Mouse (Mus musculus) c-Kit-positive CD71-negative TER-119-negative erythroid progenitor cells, embryonic 14.5 days (primary cell): ENCODE measurements around the gene Ankrd13a.

Experiments
- DNase-seq: peaks from one replicate; pipeline ENCODE4 v3.0.0-alpha.2; 2013; ENCODE audit warnings: low read depth

The Ankrd13a gene

DNA sequence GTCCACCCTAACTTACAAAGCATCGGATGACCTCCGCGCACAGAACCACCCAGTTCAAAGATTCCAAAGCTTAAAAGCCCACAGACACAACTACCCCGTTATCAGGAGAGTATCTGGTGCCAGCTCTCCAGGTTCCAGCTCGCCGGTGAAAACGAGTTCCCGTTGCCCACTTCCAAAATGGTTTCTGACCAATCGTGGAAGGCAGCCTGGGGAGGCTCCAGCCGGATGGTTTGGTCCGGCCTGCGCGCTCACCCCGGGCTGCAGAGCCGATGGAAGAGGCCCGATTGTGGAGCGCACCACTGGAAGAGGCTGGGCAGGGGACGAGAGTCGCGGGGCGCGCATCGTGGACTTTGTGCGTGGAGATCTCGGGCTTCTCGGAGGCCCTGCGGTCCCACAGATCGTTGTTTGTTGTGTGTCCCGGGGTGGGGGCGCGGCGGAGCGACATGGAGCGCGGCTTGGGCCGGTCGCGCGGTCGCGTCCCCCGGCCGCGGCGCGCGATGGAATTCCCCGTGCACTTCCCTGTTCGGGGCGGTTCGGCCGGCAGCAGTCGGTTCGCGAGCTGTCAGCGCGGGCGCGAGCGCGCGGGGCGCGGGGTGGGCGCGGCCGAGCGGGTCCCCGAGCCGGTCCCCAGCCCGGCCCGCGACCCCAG is at the start of gene Ankrd13a:
TSS of gene Ankrd13a (plus strand) at position 275 of the 649 bp plus-strand sequence.
- DNase-seq = peak; percentile 81

DNA sequence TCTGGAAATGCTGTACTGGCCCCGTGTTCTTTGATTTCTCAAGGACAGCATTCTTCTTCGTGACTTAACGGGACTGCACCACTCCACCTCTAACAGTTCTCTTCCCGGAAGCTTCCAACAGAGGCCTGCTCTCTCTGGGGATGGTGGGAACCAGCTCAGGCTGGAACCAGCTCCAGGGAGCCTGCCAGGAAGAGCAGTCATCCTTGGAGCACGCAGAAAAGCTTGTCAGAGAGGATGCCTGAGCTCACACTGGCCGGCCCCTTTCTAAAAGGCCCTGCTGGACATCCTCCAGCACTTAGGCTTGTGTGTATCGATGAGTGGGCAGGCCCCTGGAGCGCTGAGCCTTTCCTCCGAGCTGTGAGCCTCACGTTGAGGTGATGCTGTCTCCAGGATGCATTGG is 46.3 kb upstream of the Ankrd13a start:
- no peak for DNase-seq

DNA sequence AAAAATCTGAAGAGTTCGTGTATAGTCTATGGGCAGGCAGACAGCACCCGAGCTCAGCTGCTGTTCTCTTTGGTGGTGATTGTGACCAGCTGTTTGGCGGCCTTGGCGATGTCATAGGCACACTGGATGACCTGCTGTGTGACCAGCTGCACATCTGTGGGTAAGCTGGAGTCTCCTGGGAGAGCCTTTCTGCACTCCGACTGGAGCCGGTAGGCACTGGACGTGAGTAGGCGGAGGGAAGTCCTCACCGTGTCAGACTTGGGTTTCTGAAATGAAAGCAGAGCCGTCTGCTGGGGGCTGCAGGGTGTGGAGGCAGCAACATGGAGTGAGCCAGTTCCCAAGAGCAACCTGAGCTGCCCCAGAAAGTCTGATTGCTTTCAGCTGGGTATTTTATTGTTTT is 44.3 kb upstream of the Ankrd13a start:
- no peak for DNase-seq

DNA sequence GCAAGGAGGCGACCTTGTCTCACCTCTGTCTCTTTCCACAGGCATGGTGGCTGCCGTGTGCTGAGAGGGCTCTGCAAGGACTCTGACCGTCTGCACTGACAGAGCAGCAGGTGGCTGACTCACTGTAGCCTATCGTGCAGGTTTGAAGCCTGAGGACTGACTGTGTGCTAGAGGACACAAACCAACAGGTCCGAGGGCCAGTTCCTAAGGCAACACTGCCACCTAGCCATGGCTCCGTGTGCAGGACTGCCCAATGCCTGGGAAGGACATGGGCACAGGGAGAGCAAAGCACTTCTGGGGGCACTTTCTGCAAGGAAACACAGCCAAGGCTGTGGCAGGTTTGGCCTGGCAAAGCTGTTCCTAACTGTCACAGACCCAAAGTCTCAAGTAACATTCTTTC is 43.0 kb upstream of the Ankrd13a start:
- no peak for DNase-seq

DNA sequence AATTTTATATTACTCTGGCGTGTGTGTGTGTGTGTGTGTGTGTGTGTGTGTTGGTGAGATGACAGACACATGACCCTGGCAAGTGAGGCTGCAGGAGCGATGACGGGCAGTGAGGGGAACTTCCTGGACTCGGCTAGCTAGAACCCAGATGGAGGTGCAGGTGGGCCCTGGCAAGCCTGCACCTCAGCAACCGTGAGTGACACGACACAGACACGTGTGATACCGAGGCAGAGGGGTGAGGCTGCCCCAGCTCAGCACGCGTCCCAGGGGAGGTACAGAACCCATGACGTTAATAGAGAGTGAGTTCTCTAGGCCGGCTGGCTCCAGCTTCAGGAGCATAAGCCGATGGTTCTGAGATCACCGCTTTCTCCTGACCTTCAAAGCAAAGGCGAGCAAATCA is 42.5 kb upstream of the Ankrd13a start:
- DNase-seq = no peak

DNA sequence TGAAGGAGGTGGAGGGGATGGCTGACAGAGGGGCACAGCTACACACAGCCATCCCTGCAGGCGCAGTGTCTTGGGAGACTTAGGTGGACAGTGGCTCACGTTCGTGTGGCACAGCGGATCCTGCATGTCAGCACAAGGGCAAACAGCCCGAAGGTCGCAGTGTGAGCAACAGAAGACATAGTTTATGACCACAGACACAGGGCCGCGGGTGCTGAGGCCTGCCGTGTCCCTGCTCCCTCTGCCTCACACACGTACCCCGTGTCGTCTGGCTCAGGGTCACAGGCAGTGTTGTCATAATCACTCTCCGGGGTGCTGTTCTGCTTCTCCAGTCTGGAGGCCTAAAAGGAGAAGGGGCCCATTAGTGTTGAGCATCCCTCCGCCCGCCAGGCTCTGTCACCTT is 40.9 kb upstream of the Ankrd13a start:
- DNase-seq = no peak

DNA sequence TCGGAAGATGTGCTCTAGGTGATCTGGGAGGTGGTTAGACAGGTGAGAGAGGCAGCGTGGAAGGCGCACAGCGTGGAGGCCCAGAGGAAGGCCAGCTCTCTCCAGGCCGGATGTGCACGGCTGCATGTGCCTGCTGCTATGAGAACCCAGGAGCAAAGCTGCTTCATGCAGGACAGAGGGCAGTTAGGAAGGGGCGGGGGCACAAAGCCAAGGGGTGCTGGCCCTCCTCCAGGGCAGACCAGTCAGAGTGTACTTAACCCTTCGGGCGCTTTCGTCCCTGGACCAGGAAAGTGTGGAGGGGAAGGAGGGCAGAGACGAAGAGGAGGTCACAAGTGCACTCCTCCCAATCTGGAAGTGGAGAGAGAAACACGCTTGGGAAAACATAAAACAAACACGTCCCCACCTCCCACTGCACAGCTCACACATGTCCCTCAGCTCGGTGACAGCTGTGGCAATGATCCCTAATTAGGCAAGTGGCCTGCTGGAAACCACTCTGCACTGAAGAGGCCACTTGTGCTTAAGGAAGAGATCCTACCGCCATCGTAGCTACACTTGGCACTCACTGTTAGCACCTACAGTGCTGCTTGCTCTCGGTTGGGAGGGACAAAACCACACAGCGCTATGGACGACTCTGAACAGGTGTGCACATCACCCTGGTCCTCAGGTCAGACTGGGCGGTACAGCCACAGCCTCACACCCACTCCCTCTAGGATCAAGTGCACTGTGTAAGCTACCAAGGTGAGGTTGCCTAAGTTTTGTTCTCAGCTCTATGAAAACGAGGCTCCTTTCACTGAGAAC is 37.2 kb upstream of the Ankrd13a start:
- no peak for DNase-seq

DNA sequence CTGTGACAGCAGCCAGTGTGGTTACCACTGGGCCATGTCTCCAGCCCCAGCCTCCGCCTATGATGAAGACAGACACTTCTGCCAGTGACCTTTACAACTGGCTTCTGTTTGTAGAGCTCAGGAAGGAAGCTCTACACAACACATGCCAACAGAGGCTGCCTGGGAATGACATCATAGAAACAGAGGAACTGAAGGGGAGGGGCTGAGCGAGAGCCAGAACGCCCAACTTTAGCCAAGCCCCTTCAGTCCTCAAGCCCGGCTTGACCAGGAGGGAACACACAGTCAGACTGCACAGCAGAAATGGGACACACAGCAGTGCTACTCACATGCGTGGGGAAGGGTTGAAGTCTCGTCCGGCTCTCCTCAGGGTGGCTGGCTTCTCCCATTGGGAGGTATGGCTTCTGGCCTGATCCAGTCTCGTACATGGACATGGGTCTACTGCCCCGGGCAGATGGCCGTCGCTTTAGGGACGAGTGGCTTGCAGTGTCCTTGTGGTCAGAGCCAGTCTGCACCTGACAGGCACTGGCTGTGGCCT is 35.7 kb upstream of the Ankrd13a start:
- DNase-seq = no peak

DNA sequence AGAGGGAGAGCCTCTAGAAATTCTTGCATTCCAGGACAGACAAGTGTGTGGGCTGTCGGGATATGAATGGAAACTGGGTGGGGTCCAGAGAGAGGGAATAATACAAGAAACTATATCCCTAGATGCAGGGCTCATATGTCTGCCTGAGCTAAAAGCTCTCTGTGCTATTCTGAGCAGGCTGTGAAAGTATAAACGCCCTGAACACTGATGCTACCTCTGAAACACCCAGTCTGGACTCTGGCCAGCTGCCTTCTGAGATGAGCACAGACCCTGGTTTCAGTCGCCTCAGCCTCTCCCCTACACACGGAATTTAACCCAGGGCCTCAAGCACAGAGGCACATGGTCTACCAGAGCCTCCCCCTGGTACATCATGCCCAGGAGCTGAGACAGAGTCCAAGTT is 33.9 kb upstream of the Ankrd13a start:
- DNase-seq = no peak

DNA sequence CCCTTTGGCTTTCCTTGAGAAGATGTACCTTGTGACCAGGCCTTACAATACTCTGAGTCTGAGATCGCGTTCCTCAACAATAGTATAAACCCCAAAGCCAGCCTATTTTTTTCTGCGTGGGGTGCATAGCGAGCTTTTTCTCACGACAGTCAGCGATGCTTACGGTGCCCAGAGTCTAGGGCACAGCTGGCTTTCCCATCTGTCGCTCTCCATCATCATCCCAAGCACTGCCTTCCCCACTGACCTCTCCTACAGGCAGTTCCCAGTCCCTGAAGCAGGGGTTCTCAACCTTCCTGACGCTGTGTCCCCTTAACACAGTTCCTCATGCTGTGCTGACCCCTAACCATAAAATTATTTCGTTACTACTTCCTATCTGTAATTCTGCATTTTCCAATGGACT is 31.9 kb upstream of the Ankrd13a start:
- DNase-seq = no peak

DNA sequence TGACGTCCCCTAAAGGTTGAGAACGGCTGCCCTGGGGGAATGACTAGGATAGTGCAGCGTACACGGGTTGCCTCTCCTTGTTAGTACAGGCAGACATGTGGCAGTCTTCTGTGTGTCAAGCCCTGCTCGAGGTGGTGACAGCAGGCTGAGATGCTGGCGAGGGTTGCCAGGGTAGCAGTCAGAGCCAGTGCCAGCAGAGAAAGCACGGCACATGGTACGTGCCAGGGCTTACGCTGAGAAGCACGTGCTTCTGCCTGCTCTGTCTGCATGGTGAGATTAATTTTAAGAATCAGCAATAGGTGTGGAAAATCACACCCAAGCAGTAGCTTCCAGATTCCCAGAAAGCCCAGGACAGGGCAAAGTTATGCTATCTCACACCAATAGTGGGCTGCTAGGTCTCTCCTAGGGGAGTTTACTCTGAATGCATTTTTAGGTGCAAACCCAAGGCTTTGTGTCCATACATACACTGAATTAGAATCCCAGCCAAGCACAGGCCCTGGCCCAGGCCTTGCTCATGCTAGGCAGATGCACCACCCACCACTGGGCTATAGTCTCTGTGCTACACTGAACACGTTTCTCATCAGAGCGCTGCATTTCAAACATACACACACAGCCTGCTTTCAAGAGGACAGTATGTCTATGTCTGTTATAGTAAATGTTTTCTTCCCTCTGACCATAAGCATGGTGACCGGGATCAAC is 31.3 kb upstream of the Ankrd13a start:
- DNase-seq = no peak

DNA sequence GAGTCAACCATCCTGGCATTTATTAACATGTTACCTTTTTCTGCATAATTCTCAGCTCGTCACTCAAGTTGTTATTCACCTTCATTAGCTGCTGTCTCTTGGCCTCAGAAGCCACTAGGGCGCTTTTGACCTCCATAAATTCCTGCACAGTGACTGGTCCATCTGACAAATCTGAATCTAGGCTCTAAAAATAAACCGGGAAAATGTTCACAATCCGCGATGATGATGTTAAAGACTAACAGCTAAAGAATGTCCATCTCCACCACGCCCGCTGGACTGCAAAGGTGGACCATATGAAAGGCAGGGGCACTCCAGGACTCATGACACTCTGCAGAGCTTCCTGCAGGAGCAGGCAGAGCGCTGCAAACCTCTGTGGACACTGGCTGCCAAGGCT is 30.8 kb upstream of the Ankrd13a start:
- no peak for DNase-seq

DNA sequence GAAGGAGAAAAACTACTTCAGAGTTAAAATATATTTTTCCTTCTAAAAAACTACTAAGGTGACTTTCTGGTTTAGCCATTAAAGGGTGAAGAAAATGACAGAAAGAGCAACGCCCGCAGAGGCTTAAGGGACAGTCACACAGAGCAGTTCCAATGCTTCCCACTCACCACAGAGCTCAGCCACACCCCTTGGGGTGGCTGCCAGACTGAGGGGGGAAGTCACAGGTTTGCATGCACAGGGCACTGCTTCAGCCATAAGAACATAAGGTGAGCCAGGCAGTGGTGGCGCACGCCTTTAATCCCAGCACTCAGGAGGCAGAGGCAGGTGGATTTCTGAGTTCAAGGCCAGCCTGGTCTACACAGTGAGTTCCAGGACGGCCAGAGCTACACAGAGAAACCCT is 28.9 kb upstream of the Ankrd13a start:
- no peak for DNase-seq

DNA sequence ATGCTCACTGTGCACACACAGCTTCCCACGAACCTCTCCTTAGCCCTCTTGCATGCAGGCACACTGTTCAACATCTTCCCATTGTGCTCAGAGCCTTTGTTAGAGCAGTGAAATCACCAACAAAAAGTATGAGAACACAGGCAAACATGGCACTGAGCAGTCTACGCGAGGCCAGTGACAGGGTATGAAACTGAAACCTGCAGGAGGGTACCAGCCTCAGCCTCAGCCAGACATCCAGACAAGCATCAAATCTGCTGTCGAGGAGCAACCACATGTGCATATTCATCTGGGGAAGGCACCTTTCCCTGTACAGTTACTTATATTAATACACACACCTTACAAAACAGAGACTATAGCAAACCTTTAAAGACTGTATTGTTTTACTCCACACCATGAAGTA is 27.6 kb upstream of the Ankrd13a start:
- DNase-seq = no peak

DNA sequence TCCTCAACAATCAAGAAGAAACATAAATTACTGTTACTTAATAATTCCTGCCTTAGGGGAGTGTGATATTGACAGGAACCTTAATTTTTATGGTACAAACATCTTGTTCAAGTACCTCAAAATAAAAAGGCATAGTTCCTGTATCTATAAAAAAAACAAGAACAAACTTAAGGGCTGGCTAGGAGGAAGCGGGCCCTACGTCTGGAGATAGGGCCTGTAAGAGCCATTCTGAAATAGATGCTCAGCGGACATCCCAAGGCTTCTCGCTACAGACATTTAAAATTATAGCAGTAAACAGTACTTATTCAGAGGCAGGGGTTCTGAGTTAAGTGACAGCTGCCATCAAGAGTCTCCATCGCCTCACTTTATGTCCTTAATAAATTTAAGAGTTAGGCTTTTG is 27.0 kb upstream of the Ankrd13a start:
- no peak for DNase-seq

DNA sequence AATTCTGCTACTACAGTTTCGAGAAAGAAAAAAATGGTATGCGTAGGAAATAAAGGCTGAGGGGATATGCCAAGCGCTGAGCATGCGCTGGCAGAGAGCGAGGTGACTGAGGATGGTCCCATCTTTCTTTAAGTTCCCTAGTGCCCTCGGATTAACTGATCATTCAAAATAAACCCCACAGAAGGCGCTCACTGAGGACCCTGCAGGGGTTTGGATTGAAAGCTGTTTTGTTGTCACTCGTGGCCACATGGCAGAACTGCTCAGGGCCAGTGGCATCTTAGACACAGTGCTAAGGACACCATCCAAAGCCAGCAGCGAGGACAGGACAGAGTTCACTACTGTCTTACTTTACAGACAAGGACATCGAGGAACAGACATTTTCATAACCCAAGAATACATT is 24.2 kb upstream of the Ankrd13a start:
- no peak for DNase-seq

DNA sequence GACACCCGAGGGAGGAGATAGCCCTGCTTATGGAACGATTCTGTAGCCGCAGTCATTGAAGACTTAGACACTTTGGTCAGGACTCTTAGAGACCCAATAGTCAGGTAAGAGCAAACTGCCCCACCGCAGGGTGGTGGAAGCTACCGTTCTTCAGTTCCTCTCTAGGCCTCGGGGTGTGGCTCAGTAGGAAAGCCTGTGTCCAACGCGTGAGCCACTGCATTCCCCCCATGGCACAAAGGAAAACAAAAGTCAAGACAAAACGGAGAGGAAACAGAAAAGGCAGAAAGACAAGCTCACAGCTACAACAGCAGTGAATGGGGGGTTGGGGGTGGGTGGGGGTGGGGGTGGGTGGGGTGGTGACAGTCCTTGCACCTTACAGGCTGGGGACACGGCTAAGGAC is 22.1 kb upstream of the Ankrd13a start:
- DNase-seq = no peak

DNA sequence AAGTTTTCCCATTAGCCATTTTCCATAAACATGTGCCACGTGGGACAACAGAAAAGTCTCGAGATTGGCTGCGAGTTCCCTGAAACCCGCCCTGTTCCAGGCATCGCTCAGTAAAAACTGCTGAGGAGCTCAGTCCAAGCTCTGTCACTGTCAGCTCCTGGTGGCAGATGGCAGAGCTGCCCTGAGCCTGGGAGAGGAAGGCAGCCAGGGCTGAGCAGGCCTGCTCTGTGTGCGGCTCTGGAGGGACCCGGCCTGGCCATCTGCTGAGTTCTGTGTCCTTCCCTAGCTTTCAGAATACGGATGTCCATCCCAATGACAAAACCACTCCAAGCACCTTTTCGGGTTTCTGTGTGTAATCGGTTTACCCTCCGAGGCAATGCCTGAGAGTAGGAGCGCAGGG is 21.1 kb upstream of the Ankrd13a start:
- no peak for DNase-seq

DNA sequence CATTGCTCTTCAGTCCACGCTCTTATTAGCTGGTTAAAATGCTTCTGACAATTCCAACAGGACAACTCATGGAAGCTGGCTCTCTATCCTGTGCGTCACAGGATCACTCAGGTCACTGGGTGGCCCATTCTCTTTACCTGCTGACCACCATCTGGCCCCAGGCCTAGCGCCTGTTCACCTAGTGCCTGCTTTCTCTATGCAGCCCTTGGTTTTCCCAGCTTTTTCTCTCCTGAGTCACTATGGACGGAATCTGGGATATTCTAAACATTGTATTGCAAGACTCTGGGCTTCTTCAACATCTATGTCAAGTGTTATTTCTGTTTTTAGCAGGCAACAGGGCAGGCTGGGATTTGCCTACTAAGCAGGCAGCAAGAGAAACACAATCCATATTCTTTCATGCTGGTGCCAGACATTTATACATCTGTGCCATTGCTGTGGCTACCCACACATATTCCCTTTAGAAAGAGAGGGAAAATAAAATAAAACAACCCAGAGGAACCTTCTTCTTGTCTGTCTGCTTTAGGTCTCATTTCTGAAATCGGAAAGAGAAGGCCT is 14.9 kb upstream of the Ankrd13a start:
- DNase-seq = no peak

DNA sequence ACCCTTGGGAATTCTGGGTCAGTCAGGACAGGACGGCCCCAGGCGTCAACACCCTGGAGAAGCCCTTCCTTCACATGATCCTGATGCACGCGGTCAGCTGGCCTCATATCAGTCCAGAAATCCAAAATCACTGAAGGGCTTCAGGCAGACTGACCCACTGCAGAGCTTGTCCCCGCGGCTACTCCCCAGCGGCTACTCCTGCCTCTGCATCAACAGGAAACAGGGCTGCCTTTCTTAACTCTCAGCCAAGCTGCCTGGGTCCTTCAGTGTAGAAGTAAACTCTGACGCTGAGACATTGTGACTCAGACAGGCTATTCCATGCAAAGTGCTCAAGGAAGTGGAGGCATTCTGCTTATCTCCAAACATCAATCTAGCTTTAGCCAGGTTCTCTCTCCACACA is 12.5 kb upstream of the Ankrd13a start:
- DNase-seq = no peak

DNA sequence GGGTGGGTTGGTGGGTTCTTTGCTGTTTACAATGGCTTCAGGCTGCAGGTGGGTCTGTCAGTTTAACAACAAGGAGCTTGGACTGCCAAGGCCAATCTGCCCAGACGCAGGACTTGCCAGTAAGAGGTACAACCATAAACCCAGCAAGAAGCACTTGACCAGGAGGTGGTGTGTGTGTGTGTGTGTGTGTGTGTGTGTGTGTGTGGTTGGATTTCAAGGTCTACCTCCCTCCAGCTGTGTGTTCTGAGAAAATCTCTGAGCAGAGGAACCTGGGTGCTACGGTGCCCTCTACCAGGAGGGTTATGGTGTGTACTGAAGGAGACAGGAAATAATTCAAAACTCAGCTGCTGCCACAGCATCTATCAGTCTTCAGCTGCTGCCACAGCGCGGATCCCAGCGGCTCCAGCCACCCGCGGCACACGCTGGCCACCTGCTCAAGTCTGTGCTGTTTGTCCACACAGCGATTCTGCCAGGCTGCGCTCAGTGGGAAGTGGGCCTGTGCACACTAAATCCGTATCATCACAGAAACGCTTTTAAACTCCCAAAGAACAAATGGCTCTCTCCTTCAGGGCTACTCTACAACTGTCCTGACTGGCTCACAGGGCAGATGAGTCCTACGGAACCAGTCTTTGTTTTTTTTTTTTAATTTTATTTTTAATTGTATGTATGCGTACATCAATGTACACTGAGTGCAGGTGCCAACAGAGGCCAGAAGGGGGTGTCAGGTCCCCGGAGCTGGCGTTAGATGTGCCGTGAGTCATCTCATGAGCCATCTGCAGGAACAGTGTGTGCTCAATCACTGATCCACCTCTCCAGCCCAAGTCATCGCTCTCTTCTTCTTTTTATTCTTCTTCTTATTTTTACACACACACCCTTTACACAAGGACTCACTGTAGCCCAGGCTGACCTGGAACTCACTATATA is 9.4 kb upstream of the Ankrd13a start:
- DNase-seq = no peak

DNA sequence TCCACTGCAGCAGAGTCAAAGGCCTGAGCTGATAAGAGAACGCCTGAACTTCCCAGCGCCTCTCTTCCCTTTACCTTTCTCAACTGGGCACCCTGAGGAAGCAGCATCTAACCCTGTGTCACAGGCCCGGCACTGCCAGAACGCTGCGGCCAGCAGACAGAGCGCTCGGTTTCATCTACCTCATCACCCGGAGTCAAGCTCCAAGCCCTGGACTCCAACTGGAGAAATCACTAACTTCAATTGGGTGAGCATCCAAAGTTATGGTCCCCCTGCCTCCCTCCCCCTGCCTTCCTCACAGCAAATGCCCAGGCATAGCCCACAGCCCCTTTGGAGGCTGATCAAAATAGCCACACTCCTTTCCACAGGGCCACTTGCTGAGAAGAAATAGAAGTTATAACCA is 7.8 kb upstream of the Ankrd13a start:
- DNase-seq = no peak
